Mouse (Mus musculus) embryo, embryonic 11.5 days (tissue): ENCODE data around the gene Tigar.

Experiments
- DNase-seq: peaks from one replicate; pipeline ENCODE4 v3.0.0-alpha.2; 2012; ENCODE audit warnings: low read depth, low spot score

Gene Tigar

DNA sequence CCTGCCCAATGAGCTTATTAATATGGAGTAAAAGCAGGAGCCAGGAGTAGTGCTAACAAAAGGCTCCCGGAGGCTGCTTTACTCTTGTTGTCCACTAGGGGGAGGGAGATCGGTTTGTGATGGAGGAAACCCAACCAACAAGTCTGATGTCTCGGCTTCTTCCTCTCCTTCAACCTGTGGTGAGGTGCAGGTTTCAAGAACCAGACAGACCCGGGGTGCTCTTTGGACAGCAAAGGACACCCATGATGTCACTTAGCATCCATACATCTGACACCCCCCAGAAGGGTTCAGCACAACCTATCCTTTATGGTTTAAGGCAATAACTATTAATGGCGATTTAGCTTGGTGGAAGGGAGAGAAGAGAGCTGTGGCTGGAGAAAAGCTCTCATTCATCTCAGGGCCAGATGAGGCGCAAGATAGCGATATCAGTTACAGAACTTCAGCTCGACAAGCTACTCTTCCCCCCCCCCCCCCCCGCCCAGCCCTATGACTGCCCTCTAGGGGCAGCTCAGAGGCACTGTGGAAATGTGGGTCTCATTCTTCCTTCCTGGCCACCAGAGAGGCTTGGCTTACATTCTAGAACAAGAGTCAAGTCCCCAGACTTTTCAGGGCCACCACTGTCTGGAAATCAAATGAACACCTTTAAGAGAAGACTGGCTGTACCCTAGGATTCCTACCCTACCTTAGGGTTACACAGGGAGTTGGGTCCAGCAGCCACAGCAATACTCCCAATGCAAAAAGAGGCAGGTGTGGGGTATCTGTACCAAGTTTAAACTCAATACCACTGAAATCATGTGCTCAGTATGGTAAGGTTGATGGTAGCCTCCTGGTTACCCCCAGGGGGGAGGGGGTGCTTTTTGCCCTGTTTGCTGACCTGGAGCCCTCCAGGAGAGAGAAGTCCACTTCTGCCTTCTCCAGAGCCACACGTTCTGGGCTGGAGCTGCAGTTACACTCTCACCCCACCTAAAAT, 33.1 kb upstream of the Tigar start:
- no peak for DNase-seq

GRCm38 (mm10) chr6:127138962-127139361, 29.6 kb upstream of the Tigar start:
- DNase-seq = no peak

GRCm38 (mm10) chr6:127133433-127134245, 24.3 kb upstream of the Tigar start:
- DNase-seq = no peak

- DNase-seq = no peak
These were observed 23.4 kb upstream of the Tigar start for GRCm38 (mm10) chr6:127132719-127133118.

DNA sequence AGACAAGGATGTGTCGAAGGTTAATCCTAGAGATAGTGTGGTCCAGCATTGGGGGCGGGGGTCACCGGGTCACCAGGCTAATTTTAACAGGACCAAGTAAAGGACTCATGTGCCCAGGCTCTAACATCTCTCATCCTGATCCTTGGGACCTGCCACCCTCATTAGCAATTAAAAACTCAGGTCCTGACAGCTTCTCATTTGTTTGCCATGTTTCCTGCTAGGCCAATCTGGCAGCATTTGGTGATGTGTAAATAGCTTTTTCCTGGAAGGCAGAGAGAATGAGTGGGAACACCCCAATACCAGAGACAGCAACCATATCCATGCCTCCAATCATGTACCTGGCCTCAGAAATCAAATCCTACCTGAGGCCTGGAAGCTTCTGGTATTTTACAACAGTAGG, 22.6 kb upstream of the Tigar start:
- no peak for DNase-seq

DNA sequence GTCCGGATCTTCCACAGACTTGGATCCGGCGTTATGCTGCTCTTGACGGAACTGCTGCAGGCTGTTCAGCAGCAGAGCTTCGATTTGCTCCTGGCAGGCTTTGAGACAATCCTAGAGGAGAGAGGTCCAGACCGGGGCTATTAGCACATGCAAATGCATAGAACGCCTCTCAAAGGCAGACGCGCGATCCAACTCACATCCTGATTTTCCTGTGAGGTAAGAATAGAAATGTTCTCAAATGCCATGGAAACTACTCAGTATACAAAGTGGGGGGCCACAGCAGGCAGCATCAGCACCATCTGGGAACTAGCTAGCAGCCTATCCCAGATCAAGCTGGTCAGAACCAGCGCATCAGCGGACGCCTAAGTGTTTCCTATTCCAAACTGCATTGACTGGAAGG, 21.0 kb upstream of the Tigar start:
- no peak for DNase-seq

- DNase-seq = no peak
These were observed 20.3 kb upstream of the Tigar start for GRCm38 (mm10) chr6:127129659-127130058.

DNA sequence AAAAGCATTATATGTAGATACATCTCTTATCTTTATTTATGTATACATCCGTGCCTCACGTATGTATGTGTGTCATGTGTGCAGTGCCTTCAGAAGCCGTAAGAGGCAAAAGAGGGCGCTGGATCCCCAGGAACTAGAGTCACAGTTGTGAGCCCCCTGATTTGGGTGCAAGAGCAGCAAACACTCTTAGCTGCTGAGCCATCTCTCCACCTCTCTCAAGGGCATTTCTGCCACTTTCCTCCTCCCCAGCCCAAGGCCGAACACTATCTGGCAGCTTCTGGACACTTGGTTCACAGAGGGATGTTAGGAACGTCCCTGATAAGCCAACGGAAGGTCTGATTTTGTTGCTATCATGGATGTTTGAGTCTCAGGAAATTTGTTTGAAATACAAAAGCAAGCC, 14.1 kb upstream of the Tigar start:
- DNase-seq = no peak

DNA sequence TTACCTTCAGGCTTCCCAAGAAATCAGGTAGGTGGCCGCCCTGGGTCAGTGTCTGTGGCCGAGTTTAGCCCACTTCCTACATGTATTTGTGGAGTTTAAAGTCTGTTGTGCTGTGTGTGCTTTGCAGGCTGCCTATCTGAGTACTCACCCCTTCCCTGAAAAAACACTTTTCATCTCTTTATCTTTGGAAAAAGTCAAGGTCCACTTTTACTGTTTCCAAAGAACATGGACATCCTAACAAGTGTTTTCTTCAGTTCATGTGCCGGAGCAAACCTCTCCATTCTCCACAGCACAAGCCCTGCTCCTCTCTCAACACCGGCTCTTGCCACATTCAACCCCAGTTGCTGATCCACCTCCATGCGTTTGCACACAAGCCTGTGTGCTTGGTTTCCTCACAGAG, 13.6 kb upstream of the Tigar start:
- no peak for DNase-seq

DNA sequence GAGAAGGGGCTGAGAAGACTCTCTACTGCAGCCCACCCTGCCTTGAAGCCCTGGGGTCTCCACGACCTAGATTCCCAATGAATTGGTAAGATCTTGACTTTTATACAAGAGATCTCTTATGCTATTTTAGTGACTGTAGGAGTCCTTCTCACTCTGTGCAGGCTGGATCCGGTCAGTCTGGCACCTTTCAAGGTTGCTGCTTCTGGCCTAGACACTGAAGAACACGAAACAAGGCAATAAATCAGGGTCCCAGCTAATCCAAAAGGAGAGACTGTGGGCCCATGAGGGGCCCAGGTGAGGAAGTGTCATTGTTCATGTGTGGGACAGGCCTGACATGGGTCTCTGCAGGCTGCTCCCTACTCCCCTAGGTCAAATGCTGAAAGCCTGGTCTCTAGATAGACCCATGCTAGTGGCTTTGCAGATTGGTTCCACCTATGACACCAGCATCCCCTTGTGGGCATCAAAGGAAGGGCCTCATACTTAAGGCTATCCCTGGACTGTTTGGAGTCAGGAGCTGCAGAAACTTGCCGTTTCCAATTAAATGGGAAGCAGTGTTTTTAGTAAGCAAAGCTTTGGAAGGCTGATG, 13.0 kb upstream of the Tigar start:
- DNase-seq = no peak

- DNase-seq = no peak
These were observed 5.5 kb upstream of the Tigar start for GRCm38 (mm10) chr6:127114753-127115456.

DNA sequence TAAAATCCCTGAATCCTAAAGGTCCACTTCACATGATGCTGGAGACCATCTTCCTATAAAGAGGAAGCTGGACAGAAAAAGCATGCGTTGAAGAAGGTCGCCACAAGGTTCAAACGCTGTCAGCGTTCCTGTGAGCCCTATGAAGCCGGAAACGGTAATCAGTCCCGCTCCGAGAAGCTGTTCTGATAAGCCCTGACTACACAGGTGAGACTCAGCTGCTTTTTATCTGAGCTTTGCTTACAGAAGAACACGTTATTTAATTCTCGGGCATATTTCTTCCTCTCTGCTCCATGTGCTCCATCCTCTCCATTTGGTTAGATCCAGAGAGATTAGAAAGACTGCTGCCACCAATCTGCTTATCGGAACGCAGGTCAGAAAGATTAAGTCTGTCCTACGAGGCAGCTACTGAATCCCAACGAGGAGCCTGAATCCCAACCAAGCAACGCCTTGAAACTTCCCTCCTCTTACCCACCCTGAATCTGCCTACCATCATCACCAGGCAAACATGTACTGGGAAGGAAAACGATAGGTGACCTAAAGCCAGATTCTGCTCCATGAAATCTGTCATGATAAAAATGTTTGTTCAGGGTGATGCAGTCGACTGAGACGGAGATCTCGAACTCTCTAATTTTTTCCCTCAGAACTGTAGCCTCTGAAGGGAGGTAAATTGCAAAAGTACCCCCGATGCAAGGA, 843 bp downstream of the Tigar start:
- DNase-seq = no peak

DNA sequence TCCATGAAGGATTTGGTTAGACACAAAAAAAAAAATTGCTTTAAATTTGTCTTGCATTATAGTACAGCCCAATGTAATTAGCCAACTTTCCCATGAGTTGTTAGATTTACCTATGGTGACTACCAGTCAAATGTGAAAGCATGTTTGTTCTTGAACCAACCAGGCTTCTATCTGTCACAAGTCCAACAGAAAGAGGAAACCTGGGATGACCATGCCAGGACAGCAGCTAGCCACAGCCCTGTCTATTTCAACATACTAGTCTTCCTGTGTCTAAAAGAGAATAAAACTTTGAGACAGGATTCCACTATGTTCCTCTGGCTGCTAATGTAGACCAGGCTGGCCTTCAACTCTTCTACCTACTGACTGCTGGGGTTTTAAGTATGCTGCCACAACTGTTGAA, 1.9 kb downstream of the Tigar start:
- no peak for DNase-seq

DNA sequence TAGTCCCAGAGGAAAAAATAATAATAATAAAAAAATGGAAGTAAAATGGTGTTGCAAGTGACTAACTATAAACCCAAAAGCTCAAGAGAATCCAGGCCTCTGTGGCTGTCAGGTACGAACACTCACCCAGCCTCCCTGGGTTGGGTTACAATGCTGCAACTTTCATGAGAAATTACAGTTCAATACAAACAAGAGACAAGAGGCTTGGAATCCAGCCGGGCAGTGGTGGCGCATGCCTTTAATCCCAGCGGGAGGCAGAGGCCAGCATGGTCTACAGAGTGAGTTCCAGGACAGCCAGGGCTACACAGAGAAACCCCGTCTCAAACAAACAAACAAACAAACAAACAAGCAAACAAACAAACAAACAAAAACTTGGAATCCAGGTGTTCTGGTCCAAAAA, 2.6 kb downstream of the Tigar start:
- no peak for DNase-seq

DNA sequence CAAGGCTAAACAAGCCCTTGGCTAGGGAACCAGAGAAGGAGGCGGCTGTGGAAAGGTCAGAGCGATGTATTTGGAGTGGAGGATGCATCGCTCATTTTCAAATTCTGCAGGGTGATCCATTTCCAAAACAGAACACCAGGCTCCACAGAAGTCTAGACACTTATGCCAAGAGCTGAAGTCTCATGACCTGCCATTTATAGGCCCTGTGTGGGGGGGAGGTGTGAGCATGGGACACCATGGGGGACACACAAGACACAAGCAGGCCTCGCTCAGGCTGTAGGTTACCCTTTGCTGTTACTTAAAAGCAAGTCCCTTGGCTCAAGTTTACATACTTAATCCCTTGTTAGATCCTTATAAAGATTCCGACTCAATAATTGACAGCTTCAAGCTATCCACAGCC, 3.2 kb downstream of the Tigar start:
- no peak for DNase-seq

DNA sequence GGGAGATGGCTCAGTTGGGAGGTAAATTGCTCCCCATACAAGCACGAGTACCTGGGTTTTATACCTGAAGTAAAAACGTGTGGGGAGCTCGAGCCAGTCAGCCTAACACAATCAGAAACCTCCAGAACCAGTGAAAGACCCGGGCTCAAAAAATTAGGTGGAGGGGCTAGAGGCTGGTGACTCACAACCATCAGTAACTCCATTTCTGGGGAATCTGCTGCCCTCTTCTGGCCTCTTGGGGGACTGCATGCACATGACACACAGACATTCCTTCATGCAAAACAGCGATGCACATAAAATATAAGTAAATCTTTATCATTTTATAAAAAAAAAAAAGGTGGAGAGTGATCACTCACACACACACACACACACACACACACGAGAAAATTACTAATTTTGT, 4.2 kb downstream of the Tigar start:
- DNase-seq = no peak

DNA sequence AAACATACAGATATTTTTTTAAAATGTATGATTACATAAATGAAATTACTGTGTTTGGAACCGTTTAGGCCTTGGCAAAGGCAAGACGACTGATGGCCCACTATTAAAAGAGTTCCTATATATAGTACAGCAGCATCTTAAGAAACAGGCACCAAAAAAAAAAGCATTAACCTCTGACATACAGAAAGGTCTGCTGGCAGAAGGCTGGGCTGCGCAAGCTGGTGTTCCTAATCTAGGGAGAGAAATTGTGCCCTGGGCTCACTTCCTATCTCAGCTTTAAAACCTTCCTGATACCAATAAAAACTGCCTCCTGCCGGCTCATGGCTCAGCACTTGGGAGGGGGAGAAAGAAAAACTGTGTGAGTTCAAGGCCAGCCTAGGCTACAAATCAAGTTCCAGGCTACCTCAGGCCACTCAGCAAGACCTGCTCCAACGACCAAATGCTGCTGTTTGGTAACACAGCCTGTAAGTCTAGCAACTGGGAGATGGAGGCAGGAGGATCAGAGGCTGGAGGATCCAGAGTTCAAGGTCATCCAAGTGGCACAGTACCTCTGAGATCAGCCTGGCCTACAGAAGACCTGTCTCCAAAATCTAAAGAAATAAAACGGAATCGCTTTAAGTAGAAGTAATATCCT, 4.8 kb downstream of the Tigar start:
- DNase-seq = no peak

DNA sequence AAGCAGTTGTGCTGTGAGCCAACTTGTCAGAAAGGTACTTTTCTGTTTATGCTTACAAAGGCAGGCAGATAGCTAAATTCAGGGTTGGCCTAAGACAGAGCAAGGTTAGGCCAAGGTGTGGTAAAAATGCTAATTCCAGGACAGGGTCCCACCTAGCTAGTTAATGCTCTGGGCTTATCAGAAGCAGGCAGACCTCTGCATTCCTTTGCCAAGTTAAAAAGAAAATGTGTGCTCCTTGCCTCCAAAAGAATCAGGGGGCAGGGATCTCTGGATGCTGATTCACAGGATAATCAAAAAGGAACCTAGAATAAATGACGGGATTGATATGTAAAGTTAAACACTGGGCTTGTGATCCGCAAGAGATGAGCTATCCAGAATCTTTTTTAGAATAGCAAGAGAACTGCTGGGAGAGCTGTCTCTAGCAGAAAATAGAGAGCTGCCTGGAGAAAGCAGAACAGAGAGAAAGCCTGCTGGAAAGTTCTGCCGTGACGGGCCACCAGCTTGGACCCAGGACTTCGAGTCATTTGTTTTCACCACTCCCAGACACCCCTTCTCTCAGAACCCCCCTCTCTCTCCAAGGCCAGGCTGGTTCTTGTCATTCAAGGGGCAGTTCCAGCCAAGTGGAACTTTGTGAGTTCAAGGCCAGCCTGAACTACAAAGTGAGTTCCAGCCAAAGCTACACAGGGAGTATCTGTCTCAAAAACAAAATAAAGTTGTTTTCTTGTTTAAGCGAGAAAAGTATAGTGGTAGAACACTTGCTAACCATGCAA, 5.7 kb downstream of the Tigar start:
- DNase-seq = no peak

- no peak for DNase-seq
These were observed 14.8 kb downstream of the Tigar start for GRCm38 (mm10) chr6:127094565-127094964.

GRCm38 (mm10) chr6:127086739-127087138, 22.6 kb downstream of the Tigar start:
- peak; percentile 71 for DNase-seq
